Mouse (Mus musculus) CD4-positive, CD25-positive, alpha-beta regulatory T cell, adult 2 months (primary cell): Measurements from ENCODE around the gene Gnrhr.

Experiments
- DNase-seq: peaks from one replicate; pipeline ENCODE4 v3.0.0-alpha.2; 2012; ENCODE audit warnings: low read depth, low spot score

Gene Gnrhr

DNA sequence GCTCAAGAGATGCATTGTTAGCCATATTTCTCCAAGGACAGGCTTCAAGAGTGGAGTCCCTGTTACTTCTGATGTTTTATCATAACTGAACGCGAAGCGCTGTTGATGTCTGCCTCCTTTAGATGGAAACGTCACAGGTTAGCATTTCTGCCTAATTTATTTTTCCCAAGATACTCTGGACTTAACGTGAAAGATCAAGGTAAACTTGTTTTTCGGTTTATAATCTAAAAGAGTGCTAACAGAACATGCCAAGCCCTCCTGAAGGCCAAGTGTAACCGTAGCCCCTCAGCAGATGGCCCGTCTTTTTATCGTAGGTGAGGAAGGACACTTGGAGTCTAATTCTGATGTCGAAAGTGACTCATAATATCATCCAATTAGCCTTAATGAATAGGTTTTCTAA lies at the start of gene Gnrhr:
Gene Gnrhr, minus strand, starts transcription at position 101 of the 400 bp plus-strand sequence.
- DNase-seq: no peak

DNA sequence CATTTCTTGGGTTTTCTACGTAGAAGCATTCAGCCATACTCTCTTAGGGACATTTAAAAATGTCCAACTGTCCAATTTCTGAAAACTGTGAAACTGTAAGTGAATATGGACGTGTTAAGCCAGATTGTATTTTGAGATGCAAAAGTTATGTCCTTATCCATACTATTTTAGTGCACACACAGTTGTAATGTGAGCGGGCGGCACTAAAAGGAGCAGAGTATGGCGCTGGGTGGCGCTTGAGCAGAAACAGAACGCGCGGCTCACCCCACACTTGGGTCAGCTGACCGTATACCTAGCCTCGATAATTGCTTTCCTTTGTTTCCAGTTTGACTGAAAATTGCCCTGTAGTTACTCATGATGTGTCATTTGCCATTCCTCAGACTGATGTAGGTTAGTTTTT lies 48.9 kb upstream of the Gnrhr start:
- DNase-seq: no peak

DNA sequence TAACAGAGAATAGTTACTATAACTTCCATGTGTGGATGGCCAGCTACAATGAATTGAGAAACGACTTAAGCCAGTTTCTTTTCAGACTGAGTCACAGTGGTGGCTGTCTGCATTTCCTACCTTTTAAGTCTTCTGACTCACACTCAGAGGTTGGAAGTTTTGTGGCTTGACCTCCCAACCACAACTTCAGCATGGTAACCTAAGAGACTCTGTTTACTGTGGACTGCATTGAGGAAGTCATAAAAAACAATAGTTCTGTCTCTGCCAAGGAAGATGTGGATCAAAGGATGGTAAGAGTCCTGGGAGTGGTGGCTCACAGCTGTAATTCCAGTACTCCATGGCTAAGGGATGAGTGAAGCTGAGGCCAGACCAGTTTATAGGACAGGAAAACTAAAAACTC lies 47.2 kb upstream of the Gnrhr start:
- no peak for DNase-seq

DNA sequence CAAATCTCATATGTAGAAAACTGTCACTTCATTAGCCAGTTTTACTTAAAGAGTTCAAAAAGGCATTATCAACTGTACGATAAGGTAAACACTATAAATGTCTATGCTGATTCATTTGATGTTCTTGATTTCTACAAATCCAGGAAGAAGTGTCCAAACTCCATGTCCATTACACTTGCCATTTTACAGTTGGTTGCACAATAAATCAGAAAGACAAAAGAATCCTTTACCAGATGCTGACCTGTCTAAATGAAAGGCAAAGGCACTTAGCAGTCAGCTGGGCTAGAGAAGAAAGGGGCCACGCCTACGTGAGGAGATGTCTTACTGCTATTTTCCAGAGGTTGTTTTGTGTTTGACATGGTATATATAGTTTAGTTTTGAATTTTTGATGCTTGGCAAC lies 46.6 kb upstream of the Gnrhr start:
- DNase-seq: no peak

DNA sequence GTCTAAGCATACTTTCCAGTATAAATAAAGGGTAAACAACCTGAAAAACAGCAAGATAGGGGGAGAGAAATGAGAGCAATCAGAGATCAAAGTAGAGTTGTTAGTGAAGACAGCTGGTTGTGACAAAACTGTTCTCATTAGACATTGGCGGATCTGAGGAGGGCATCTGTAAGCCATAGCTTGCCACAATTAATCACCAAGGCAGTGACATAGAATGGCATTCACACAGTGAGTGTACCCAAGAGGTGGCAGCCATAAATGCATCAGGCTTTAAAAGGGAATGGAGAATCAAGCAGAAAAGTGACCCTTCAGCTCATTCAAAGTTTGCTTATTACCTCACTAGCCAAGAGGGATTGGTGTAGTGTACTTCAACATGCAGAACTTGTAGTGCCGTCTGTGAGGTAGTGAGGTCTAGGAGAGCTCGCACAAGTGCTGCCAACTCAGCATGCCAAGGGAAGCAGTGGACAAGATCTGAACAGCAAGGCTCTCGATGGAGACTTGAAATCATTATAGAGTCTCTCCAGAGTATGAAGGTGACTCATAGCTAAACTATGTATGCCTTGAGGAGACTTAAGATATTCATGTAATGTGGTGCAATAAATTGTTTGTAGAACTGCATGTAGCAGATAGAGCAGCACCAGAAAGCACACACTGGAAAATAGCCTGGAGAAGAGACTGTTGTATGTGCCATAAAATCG lies 29.6 kb upstream of the Gnrhr start:
- DNase-seq: no peak

DNA sequence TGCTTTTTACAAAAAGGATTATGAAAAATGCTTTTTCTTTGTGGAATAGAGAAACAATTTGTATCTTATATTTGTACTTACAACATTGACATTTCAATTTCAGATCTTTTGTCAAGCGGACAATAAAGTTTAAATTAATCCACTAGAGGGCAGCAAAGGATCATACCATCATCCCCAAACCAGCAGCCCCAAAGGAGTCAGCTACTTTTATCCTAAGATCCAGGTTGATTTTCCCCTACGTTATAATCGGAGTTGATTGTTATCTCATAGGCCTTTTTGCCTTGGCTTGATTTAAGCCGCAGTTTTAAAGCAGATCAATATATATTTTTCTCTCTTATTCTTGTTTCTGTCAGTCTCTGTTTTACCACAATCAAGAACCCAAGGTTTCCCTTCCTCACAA lies 6.3 kb downstream of the Gnrhr start:
- DNase-seq: peak; percentile 64

DNA sequence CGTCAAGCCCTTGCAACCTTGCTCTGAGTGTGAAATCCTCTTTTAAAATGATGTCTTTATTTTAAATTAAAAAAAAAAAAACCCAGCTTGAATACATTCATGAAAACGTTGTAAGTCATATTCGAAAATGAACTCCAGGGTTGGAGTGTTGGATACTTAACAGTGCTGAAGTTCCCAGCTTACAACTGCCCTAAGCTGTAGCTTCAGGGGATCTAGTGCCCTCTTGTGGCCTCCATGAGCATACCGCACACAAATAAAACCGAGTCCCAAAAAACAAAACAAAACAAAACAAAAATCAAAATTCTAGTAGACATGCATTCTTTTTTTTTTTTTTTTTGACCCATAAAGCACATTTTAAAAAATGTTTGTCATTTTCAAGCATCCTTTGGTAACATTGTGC lies 6.9 kb downstream of the Gnrhr start:
- peak; percentile 82 for DNase-seq

DNA sequence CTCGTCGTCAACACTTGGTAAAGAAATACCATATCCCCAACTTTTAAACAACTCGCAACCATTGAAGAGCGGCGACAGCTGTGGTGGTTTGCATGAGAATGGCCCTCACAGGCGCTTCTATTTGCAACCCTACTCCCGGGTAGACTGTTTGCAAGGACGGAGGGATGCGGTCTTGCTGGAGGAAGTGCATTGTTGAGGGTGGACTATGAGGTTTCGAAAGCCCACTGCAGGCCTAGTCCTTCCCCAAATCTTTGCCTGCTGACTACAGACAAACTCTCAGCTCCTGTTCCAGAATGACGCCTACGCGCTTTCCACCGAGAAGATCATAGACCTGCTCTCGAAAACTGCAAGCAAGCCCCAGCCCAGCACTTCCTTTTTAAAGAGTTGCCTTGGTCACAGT lies 7.4 kb downstream of the Gnrhr start:
- peak; percentile 27 for DNase-seq

DNA sequence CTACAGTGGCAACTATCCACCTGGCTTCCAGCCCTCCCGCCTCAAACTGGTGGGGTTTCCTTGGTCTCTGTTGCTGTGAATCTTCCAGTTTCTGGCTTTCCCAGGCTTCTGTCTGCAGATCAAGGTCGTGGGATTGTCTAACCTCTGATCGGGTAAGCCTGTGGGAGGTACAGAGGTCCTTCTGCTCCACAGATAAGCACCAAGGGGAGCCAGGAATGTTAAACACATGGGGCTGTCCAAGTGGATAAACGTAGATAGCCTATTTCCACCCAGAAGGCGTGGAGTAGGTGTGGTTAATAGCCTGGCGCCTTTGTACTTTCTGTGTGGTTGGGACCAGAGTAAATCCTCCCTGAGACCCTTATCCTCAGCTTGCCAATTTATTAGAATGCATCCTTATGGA lies 10.3 kb downstream of the Gnrhr start:
- no peak for DNase-seq

DNA sequence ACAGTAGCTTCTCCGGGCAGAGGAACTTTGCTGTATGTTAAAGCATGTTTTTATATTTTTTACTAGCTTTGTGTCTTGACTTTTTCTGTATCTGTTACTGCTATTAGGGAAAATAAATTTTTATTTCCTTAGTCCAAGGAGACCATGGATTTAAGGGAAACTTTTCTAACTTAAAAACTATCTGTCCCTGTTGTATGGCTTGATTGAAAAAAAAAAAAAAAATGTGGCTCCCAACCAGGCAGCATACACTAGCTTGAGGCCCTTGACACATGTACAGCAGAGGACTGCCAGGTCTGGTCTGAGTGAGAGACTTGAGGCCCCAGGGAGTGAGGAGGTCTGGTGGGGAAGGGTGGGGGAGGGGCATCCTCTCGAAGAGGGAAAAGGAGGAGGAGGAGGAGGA lies 23.9 kb downstream of the Gnrhr start:
- peak; percentile 11 for DNase-seq

DNA sequence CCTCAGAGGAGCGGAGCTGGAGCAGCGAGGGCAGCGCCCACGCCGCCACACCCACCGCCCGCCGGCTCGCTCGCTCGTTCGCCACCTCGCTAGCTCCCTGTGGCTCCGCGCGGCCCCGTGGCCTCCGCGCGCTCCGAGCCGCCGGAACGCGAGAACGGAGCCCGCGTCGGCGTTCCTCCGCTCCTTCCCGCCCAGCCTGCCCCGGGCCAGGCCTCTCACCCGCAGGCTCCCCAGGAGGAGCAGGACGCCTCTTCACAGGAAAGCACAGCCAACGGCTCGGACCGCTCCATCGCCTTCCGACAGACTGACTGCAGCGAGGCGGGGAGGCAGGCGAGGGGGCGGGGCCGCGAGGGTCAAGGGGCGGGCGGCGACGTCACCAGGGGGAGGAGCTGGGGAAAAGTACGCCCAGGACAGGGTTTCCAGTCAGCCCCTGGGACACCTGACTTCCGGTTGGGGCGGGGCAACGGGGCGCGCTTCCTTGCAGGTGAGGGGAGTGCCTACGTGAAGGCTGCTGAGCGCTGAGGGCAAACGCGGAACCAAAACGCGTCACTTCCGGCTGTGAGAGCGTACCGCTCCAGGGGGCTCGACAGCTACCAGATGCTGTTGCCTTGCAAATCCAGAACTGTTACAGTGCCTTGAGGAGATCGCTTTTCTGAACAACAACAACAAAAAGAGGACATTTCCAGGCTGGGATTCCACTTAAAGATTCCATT lies 25.1 kb downstream of the Gnrhr start, which contains the start of gene Uba6:
Gene Uba6, minus strand, starts transcription at position 355 of the 713 bp plus-strand sequence.
- peak; percentile 100 for DNase-seq

DNA sequence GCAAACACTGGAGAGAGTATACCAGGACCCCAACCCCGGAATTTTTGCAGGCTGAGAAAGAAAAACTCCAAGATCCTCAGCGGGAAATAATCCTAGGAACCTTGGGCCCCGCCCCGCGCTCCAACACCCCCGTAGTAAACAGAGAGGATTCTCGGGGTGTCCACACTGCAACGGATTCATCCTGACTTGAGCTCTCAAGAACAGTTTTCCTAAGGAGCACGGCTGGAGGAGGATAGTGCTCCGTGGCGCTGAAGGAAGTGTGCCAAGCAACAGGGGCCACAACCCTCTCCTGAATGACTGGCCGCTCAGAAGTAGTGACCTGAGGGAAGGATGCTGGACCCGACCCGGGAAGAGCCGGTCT lies 25.6 kb downstream of the Gnrhr start:
- DNase-seq: no peak
